Mouse (Mus musculus) R1 (cell line): Measurements from ENCODE around the gene Wnt3.

Source experiments
- DNase-seq: peaks from one replicate; pipeline ENCODE4 v3.0.0-alpha.2; 2018; ENCODE audit warnings: low read depth, low spot score

Gene Wnt3

GRCm38 (mm10) chr11:103772505-103773386, 1.2 kb upstream of the Wnt3 start:
- DNase-seq, result no peak

GRCm38 (mm10) chr11:103774228-103774530, 229 bp downstream of the Wnt3 start:
- no peak for DNase-seq

- DNase-seq, result no peak
These were observed 6.2 kb downstream of the Wnt3 start for GRCm38 (mm10) chr11:103780152-103780551.

DNA sequence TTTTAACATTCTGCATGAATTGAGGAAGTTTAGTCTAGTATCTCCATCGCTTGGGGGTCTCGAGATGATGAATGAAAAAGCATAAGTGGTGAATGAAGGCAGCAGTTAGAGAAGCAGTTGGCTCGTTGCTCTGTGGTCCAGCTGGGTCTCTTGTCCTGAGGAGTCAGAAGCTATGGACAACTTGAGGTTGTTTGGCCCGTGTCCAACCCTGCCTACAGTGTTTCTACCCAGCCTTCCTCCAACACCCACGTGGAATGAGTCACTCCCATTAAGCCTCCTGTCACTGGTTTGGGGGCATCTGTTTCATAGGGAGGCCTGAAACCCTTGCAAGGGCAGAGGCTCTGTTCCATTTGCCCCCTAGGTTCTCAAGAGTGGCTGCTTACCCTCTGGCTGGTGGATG, 16.0 kb downstream of the Wnt3 start:
- DNase-seq, result no peak

GRCm38 (mm10) chr11:103801128-103801527, 27.2 kb downstream of the Wnt3 start:
- DNase-seq, result no peak

DNA sequence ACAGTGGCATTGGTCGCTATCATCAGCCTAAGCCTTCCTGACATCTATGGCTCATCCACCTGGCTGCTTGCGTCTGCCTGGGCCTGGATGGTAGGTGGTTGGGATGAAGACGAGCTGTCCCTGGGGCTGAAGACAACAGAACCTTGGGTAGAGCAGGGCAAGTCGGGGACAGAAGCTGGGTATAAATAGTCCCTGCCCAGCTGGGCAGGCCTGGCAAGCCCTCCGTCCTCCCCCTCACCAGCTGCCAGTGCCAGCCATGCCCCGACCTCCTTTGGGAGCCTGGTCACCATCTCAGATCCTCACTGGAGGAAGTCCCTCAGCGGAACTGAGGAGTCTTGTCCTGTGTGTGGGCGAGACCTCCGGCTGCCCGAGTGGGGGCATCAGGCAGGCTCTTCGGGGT, 30.2 kb downstream of the Wnt3 start:
- DNase-seq, result no peak

GRCm38 (mm10) chr11:103804804-103805203, 30.9 kb downstream of the Wnt3 start:
- no peak for DNase-seq

- no peak for DNase-seq
These were observed 34.0 kb downstream of the Wnt3 start for GRCm38 (mm10) chr11:103807966-103808365.

DNA sequence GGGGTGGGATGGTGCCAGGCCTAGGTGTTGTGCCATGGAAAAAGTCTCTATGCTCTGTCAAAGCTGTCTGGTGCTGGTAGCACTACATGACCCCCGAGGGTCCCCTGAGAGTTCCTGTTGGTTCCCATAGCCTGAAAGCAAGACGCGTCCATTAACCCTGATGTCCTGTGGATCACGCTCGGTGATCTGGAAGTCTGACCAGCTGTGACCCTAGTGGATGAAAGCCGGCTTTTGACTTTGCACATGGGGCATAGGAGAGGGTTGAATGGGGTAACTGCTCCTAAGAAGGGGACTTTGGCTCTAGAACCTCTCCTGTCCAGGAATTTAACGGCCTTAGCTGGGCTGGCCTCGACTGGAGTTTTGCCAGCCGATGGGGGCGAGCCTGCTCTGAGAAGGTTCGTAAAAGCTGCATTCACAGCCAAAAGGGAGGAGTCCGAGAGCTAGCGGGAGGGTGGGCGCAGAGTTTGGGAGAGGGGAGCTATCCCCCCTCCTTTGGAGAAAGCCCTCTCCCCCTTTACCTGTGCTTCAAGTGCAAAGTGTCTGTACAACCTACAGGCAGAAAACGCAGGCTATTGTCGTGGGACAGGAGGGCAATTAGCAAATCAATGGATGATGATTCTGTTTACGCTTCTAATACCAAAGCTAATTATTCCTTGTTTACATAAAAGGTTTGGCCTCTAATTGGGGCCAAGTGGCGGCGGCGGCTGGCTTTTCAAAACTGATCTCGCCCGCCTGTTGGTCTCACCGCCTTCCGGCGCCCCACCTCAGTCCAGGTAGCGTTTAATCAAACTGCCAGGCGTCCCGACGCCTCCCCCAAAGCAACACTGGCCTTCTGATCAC, 35.0 kb downstream of the Wnt3 start:
- peak; percentile 32 for DNase-seq

DNA sequence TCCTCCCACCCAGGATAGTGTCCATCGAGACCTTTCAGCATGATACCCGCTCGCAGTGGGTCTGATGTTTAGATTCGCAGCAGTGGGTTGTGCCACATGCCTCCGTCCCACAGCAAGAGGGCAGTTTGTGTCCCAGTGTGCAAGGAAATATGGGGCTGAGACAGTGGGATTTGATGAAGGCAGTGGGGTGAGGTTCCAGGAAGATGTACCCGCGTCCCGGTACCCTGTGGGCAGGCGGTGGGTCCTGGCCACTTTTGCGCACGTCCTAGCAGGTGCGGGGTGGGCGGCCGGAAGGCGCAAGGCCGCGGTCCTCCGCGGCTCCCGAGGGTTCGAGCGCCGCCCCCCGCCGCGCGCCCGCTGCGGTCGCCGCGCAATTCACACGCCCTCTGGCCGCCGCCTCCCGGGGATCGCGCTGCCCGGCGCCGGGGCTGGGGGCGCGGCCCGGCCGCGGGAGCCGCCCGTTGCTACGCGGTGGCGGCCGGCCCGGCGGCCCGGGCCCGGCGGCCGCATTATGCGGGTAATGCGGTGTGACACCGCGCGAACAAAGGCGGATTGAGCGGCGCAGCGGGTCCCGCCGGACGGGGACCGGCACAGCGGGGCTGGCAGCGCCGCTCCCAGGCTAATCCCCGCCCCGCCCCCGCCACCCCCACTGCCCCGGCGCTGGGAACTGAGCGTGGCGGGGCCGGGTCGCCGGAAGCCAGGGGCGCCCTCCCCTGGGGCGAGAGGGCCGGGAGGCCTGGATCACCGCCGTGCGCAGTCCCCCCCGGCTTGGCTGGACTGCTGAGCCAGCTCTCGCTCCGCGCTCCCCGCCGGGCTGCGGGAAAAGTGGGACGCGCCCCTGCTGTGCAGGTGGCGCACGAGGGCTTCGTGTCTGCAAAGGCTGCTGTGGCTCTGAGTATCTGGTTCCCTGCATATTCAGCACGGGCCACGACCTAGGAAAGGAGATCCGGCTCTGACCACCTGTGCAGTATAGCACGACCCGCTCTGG, 36.0 kb downstream of the Wnt3 start:
- no peak for DNase-seq

DNA sequence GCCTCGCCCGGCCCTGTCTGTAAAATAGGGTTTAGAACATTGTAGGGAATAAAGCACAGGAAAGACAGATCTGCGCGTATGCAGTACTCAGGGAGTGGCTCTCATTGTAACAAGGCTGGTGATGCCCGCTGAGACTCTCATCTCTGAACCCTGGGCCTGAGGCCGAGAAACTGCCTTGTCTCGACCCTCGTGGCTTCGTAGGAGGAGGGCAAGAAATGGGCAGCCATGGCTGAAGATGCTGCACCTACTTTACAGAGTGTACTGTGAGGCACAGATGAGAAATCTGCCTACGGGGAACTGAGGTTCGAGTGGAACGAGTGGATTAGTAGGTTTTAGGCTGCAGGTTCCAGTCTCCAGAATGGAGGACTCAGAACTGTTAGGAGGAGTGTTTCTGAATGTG, 36.7 kb downstream of the Wnt3 start:
- no peak for DNase-seq

DNA sequence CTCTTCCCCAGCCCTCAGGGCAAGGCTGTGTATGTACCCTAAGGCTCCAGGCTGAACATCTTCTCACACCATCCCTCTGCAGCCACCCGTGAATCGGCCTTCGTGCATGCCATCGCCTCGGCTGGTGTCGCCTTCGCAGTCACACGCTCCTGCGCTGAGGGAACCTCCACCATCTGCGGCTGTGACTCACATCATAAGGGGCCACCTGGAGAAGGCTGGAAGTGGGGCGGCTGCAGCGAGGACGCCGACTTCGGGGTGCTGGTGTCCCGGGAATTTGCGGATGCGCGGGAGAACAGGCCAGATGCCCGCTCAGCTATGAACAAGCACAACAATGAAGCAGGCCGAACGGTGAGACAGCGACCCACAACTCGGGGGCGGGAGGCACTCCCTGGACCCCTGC, 37.3 kb downstream of the Wnt3 start:
- DNase-seq, result no peak

DNA sequence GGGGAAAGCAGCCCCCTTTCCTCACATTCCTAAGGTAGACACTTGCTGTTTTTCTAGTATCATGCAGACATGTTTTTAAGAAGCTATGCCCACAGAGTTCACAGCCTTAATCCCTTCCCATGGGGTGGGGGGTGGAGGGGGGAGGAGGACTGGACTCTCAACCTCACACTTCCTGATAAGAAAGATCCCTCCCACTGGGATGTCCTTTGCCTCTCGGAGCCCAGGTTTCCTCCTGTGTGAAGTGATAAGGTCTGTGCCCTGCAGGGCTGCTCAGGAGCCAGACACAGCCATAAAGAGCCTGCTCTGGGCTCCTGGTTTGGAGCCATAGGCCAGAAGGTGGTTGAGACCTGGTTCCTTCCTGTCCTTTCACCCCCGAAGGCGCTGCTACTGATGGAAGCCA, 40.9 kb downstream of the Wnt3 start:
- no peak for DNase-seq

GRCm38 (mm10) chr11:103815986-103816385, 42.0 kb downstream of the Wnt3 start:
- no peak for DNase-seq

DNA sequence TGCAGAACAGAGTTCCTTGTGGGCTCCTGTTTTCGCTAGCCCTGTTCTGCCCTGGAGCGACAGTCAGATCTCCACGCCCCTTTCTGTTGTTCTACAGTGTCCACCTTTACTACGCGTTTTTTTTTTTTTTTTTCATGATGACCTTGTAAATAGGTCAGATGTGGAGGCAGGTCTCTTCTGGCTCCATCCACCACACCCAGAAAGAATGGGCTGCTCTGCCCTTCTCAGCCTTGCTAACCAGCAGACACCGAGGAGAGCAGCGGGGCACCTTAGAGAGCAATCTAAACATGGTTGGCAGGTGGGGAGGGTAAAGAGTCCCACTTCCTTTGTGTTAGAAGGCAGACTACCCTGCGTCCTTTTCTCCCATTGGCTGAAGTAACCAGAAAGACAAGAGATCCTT, 42.8 kb downstream of the Wnt3 start:
- DNase-seq, result peak; percentile 56

DNA sequence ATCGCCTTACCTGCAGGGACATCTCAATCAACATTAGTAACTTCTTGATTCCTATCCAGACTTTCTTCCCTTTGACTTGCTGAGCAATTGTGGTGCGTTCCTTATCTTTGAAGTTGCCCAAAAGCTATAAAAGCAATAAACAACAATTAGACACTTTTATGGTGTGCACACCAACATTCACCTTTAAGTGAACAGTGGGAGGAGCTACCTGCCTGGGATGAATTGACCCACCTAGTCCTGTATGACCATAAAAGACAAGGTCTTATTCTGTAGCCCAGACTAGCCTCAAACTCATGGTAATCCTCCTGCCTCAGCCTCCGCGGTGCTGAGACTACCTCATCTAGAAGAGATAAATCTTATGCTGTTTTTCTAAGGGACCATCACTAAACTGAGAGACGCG, 53.3 kb downstream of the Wnt3 start:
- DNase-seq, result no peak

DNA sequence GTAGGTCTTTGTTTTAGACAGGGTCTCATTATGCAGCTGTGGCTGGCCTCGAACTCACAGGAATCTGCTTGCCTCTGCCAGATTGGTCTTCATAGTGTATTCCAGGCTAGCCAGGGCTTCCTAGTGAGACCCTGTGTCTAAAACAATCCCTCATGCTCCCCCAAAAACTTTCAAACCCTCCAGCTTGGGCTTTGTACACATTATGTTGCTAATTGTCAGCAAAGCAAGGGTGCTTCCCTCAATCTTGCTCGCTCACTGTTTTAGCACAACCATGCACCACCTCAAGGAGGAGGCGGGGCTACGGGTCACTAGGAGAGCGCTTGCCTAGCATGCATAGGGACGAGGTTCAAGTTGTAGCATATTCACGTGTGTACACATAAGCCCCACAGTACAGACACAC, 54.9 kb downstream of the Wnt3 start:
- peak; percentile 43 for DNase-seq

- DNase-seq, result no peak
These were observed 56.0 kb downstream of the Wnt3 start for GRCm38 (mm10) chr11:103829956-103830355.

DNA sequence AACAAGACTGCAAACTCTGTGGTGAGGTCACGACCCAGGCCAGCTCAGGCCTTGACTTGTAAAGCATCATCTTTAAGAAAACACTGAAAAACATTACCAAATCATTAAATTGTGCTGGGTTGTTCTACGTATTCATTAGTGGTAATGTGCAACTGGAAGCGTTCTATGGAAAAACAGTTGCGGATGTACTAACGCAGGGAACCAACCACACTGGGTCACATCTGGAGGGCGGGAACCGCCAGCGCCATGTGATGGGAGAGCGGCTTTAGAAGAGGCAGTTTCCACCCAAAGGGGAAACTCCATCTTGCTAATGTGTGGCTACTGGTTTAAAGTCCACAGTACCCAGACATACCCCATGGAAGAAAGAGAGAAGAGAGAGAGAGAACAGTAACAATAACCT, 56.5 kb downstream of the Wnt3 start:
- DNase-seq, result no peak

DNA sequence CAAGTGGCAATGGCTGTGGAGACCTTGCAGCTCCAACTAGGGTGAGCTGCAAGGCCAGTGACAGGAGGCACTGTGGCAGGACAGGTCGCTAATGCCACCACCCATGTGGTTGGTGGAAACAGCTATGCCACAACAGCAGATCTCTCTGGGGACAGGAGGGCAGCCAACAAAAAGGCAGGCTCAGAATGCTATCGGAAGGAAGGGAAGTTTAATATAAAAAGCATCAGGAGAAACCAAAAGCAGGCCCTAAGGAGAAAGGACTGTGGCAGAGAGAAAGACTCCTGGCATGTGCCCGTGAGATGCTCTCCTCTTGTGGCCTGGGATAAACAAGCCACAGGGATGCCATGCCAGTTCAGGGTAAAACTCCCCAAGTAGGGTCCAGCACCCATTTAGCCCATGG, 57.8 kb downstream of the Wnt3 start:
- DNase-seq, result no peak

DNA sequence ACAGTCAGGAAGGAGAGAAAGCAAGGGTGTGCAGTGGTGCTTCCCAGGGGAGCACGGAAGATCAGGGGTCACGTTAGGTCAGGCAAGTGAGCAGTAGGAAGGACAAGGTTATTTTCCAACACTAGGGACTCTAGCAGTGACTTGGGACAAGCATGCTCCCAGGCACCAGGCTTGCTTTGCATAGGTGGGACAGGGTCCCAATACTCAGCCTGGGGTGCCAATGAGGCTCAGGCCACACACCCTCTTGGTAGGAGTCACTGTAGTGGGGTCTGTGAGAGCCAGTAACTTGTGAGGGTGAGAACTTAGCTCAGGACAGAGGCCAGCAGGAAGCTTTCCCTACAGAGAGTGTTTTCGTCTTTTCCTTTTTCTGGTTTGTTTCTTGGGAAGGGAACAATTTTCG, 58.4 kb downstream of the Wnt3 start:
- no peak for DNase-seq

DNA sequence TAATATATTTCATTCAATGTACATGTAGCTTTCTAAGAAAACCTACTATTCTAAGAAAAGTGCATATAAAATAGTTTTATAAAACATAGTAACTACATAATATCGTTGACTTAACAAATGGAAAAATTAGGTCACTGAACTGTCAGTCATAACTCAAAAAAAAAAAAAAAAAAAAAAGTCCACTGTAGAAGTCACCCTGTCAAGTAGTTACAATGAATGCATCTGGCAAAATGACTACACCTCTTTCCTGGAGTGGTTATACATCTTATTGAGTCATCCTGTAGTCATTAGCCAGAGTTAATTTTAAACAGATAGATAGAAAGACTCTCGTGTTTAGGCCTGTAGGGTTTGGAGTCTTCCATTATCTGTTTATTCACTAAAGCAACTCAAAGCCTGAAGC, 65.0 kb downstream of the Wnt3 start:
- no peak for DNase-seq
